Mouse (Mus musculus) left cerebral cortex, postnatal 14 days (tissue): ENCODE measurements around the gene Gm43951. TPM values are rescaled to one million over a fixed set of nuclear protein-coding genes. Genes with fewer than 3 reads are reported as not detected.
"Not testable (repeated sequence)": the region's sequence is repeated elsewhere in the genome, so short reads cannot be mapped to it uniquely, and the experiment has no call there.

ENCODE experiments used
- DNase-seq, 2 experiments: peaks; one replicate each; pipeline ENCODE4 v3.0.0; 2021 to 2022; ENCODE audit warnings: low spot score in 2 of 2, mixed read lengths in 1 of 2
- intact Hi-C: fragments of 180-260 bp; cut with DNase I; formaldehyde crosslinking; loops from one replicate; pipeline ENCODE4 v1.15.1; 2025
- total RNA-seq, 2 experiments: library from RNA; stranded (reverse); gene quantifications; 2 replicates each; pipeline ENCODE4 v1.2.3; 2021

Gm43951 gene
- total RNA-seq, 2 experiments from 2014 or later, result 11.8 to 13.3 TPM

DNA sequence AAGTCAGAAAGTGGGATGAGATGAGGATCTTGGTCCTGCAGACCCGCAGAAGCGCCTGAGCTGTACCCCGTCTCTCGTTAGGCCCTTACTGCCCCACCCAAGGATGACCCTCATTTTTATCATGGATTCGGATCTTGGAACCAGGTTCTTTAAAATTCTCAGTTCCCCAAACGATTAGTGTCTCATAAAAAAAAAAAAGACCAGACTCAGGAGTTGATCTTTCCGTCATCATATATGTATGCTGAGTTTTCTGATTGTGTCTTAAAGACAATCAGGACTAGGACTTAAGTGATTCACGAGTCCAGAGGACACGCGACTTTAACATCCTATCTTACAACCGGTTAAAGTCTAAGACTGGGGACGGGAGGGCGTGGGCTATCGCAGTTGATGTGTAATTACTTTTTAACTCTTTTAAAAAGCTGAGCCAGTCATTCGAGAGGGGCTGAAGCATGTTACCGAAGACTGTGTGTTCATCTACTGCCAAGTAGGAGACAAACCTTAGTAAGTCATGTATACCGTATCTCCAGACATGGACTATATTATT is 1.3 kb upstream of the Gm43951 start:
- intact Hi-C loops, result no loop called here
- no peak for DNase-seq

DNA sequence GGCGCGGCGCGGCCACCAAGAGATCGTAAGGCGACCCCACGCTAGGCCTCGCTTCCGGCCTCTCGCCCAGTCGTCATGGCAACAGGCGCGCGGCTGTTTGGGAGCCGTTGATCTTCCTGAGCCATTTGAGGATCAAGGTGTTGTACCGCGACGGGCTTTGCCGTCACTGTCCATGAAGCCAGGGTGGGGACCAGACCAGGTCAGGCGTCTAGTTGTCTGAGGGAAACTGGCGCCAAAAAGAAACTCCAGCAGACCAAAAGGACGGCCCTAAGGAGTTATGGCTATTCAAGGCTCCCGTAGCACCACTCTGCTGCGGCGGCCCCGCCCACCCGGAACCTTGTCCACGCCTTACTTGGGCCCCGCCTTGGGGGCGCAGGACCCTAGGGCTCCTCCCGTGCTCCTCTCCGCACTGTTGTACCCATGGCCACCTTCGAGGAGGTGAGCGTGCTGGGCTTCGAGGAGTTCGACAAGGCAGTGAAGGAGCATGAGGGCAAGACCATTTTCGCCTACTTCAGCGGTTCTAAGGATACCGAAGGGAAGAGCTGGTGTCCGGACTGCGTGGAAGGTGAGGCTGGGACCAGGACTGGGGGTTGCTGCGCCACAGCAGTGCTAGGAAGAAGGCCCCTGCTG is 679 bp upstream of the Gm43951 start, which contains the start of the genes 4933427D14Rik and Txndc17:
Gene 4933427D14Rik (minus strand): TSS at position 256 of the 630 bp plus-strand sequence.
Gene Txndc17 (plus strand): TSS at position 344 of the 630 bp plus-strand sequence.
- intact Hi-C loops, result no loop called here
- peak; percentile 70 to 87 for DNase-seq

DNA sequence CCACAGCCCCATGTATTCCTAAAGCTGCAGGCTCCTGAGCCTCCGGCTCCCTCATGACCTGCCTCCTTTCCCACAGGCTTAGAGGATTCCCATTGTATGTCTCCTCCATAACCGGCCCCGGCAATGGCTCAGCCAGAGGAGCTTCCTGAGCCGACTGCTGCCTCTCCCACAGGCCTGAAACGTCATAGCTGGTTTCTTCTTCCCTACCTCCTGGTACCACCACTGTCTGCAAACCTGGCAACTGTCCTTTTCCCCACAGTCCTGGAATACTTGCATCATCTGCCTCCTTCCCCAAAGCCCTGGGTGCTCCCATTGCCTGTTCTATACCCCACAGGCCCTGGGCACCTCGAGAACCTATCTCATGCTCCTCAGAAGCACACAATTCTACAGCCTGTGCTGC is 1.4 kb downstream of the Gm43951 start:
- peak in 1 of 2 experiments; percentile 35 for DNase-seq
- intact Hi-C loops, result no loop called here

DNA sequence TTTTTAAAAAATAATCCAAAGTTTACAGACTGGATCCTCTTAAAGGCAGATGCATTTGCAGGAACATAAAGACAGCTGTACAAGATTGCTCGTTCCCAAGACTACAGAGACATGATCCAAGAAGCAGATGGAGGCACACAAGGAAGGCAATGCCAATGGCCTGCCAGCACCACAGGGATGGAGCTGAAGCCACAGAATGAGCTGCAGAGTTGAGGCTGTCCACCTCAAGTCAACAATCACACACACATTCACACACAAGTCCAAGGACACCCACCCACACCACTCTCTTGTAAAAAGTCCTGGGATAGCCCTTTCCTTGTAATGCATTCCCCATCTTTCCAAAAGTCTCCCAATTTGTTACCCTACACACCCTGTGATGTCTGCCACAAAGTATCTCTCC is 3.2 kb downstream of the Gm43951 start:
- peak in 1 of 2 experiments; percentile 39 for DNase-seq
- intact Hi-C loops, result no loop called here

DNA sequence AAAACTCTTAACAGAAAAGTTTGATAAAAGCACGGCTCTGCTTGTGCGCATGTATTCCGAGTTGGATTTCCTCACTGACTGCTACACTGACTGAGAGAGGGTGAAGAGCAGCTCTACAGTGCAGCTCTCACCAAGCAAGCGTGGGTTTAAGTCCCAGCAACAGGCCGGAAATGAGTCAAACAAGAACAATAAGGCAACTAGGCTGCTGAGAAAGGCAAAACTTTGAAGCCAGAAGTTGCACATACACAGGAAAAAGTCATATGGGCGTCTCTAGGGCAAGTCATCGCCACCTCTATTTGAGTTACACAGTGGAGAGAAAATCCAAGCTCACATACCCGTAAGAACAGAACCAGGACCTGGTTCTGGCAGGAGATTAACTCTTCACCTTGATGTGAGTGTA is 10.1 kb downstream of the Gm43951 start:
- intact Hi-C loops, result no loop called here
- no peak for DNase-seq

DNA sequence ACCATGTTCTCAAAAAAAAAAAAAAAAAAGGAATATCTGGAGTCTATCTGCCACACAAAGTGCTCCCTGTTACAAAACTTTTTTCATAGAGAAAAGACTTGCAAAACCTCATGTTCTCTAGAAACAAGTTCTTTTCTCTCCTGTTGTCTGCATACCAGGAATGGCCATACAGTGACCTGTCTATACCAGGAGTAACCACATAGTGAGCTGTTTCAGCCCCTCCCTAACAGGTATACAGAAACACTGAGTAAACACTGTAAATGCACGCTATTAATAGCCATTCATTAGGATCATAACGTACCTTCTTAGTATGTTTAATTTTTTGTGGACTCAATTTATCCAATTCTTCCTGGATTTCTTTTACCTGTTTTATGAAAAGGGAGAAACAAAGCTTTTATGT is 12.4 kb downstream of the Gm43951 start:
- no peak for DNase-seq
- intact Hi-C loops, result no loop called here

DNA sequence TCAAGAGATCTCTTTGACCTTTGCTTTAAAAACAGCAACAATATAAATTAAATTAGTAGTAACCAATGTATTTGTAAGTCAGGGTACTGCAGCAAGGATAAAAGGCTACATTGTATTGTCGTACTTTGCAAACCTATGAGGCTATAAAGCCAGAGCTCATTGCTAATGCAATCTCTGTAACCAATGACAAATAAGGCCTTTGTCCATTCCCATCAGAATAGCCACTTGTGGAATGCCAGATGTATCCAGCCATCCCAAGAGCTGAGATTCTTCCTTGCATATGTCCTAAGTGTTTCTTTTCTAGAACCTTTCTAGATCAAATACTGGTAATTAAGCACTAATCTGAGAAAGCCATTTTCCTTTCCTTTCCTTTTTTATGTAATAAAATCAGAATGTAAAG is 15.8 kb downstream of the Gm43951 start:
- DNase-seq, result no peak
- intact Hi-C loops, result no loop called here

DNA sequence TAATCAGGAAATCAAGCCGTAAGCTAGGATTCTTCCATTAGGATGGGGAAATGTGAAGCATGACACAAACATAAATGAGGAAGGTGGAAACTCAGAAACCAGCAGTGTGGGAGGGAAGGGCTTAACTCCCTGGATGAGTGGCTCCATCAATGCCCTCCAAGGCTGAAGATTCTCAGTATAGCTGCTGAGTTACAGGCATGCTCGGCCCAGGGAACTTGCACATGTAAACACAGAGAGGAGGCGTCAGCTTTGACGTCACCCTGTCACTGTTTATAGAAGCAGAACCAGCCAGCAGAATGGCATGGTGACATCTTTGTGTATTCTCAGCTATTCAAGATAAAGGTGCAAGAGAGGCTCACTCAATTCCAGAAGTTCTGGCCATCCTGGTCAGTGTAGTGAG is 22.4 kb downstream of the Gm43951 start:
- intact Hi-C loops, result no loop called here
- DNase-seq, result no peak

DNA sequence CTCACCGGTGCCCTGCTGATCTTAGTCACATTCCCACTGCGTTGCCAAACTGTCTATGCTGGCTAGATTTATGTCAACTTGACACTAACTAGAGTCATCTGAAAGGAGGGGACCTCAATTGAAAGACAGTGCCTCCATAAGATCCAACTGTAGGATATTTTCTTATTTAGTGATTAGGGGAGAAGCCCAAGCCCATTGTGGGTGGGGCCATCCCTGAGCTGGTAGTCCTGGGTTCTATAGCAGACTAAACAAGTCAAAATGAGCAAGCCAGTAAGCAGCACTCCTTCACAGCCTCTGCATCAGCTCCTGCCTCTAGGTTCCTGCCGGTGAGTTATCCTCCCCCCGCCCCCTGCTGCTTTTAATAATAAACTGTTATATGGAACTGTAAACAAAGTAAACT is 25.5 kb downstream of the Gm43951 start:
- intact Hi-C loops, result no loop called here
- DNase-seq, result no peak

DNA sequence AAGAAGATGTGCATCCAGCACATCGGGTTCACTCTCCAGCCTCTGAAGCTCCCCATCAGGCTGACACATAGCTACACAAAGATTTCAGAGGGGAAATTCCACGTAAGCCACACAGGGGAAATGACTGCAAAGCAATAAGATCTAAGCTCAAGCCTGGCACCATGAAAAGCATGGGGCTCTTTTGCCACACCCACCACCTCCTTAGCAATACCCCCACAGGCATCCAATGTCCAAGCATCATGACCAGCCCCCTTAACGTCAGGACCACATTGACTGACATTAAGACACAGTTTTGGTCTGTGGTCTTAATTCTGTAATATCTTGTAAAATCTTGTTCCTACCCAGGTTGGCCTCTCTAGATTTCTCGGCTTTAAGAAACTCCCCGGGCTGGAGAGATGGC is 26.1 kb downstream of the Gm43951 start:
- no peak for DNase-seq
- intact Hi-C loops, result no loop called here

DNA sequence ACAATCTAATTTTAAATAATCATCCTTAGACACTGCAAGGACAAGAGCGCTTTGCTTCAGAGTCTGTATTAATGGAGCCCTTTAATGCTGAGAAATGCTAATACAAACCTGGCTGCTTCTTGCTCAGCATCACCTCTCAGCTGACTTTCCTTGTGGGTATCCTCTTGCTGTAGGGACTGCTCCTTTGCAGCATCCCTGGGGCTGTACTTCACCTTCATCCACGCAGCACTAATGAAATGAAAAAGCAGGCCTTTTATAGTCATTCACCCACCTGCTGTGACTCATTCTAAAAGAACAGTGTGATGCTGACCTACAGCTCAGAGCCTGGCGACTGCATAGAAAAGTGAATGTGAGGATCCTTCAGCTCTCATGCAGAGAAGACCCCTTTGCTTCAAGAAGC is 30.1 kb downstream of the Gm43951 start:
- DNase-seq, result no peak
- intact Hi-C loops, result no loop called here

DNA sequence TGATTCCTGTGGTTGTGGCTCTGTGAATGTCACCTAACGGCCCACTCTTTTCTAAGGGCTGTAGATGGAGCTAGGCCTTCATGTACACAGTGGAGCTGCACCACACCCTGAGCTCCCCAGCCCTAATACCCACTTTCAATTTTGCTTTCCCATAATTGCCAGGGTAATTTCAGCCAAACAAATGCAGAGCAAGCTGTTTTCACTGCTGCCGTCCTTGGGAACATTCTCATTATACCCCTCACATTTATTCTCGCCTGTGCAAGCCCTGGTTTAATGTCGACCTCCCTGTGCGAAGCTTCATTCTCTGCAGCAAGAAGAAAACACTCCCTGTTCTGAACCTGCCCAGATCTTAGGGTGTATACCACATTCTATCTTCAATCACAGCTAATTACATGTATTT is 30.7 kb downstream of the Gm43951 start:
- intact Hi-C loops, result no loop called here
- DNase-seq, result no peak

DNA sequence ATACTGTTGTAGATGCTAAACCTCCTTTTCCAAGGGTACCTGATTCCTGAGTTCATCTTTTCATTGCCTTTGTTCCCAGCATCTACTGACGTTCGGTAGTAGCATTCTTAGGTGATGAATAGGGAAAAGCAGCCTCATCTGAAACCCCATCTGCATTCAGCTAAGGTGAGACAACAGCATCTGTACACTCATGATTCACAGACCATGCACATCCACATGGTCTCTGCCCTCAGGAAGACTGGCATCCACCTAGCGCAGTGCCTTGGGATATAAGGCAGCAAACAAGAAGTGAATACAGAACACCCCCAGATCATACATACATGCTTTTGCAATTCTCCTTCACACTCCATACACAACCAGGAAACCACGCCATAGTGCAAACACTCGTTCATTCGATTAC is 31.9 kb downstream of the Gm43951 start:
- intact Hi-C loops, result no loop called here

DNA sequence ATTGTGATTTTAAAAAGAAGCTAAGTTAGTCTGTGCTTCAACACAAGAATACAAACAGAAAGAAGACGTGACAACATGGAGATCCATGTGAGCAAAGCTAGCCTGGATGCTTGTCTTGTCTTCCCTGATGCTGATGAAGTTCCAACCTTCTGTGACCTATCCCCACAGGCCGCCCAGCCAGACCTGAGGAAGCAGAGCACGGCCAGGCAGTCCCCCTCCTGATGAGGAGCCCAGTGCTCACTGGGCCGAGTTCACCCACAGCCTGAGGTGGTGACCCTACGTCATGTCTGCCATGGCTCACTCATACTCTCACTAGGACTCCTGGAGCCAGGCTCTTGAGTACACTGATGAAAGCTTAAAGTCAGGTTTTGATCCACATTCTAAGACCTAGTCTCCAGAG is 33.1 kb downstream of the Gm43951 start:
- DNase-seq, result no peak

More for the DNA sequence above, 31.9 kb downstream of the Gm43951 start:
- DNase-seq, result no peak

DNA sequence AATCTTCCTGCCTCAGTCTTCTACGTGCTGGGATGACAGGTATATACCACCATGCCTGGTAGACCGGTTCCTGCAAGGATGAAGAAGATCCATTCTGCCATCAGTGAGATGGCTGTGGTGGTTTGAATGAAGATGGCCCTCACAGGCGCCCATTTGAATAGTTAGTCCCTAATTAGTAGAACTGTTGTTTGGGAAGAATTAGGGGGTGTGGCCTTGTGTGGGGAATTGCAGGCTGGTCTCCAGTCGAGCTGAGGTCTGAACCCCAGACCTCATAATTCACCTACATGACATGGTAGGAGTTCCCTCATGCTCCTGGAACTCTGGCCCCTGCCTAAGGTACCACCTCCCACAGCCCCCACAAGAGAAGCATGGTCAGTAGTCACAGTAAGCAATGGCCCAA is 34.7 kb downstream of the Gm43951 start:
- DNase-seq, intact Hi-C loops: not testable (repeated sequence)

More for the DNA sequence above, 33.1 kb downstream of the Gm43951 start:
- intact Hi-C loops, result no loop called here

DNA sequence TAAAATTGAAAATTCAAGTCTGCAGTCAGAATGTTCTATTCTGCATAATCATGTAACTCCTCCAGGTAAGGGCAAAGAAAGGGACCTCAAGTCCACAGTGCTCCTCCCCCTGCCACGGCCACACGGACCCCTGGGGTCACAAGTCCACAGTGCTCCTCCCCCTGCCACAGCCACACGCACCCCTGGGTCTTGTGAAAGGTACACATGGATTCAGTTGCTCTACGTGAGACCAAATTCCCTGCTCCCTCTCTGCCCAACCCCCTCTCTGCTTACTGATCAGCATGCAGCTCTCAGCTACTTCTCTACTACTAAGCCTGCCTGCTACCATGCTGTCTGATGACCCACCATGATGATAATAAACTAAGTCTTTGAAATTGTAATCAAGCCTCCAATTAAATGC is 36.8 kb downstream of the Gm43951 start:
- intact Hi-C loops, result no loop called here
- DNase-seq, result no peak

DNA sequence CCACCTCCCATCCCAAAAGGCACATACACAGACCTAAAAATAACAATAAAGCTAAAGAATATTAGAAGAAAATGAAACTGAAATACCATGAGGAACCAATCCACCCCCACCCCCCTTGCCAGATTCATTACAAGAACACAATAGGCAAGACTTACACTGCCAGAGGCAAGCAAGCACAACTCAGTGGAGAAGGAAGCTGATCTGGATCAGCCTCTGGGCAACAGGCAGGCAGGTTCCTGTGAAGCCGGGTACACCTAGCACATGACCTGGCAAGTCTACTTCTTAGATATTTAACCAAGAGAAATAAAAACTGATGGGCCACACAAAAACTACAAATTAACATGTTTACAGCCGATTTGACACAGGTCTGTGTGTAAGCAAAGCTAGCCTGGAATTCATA is 43.4 kb downstream of the Gm43951 start:
- DNase-seq, result no peak
- intact Hi-C loops, result no loop called here

DNA sequence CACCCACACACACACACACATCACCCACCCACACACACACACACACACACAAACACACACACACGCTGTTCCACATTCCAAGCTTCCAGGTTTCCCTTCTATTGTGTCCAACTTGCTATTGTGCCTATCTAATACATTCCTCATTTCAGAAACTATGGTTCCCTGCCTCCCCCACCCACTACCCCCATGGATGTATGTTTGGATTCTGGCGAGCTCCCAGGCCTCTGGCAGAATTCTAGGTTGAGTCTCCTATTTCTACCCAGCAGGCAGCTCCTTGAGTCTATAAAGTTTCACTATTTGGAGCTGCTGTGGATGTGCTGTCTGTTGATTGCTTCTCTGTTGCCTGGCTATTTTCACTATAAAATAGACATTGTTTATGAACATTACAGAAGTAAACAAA is 50.0 kb downstream of the Gm43951 start:
- DNase-seq, result peak; percentile 54 to 75
- intact Hi-C loops, result no loop called here

DNA sequence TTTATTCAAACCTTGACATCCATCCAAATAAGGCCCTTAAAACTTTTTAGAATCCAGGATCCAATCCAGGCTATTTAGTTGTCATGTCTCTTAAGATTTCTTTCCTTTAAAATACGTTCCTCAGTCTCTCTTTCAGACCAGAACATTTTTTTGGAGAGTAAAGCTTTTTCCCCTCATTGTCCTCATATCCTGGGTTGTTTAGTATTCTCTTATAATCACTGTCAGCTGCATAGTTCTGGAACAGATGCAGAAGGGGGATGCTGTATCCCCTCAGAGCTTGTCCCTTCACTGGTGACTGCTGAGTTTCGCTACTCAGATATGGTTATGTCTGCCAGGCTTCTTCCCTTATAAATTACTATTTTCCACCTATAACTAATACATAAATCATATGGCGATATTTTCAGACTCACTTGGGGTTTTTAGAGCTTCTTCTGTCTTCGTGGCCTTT is 50.6 kb downstream of the Gm43951 start:
- intact Hi-C loops, result no loop called here
- DNase-seq, result no peak

DNA sequence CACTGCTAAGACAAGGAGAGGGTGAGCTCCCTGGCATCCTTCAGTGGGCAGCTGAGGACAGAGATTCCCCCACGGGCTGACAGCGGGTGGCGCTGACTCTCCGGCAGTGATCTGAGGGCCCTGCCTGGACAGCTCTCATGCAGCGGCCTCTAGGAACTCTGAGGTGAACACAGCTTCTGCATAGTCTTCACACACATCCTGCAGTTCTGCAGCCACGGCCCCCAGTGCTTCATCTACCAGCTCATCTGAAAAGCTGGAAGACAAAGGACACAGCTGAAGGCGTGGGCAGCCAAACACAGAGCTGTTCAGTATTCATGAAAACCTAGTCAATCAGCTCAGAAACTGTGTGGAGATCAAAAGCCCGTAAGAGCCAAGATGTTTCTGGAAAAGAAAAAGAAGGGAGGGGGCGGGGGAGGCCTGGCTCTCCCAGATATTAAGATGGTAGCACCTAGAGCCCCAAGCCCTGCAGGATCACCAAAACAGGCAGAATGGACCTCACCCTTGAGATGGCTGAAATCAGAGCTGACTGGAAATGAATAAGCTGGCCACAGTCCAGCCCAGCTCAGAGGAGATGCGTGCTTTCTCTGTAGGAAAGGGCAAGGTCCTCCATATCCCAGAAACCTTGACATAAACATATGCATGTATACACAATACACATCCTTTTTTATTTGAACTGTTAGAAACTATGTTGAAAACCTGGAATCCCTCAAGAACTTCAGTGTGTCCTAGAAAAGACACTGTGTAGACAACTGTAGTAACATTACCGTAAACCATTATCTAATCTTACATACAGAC is 51.3 kb downstream of the Gm43951 start:
- intact Hi-C loops, result no loop called here
- peak; percentile 66 to 79 for DNase-seq
